Mouse (Mus musculus) kidney, adult 2 months (tissue): ENCODE measurements around the gene Slc9a2.

Experiments used
- CTCF ChIP-seq: fragments of 200-500 bp; conservative IDR thresholded peaks from 2 replicates; pipeline ENCODE4 v1.5.1; 2011; ENCODE audit warnings: low read depth, mild to moderate bottlenecking, control low read depth, low read length, moderate library complexity, mixed read lengths; ENCODE audit not compliant: insufficient read depth, insufficient read length
- POLR2A ChIP-seq: fragments of 200-500 bp; IDR thresholded peaks from one replicate; pipeline ENCODE4 v1.6.1; 2011; ENCODE audit warnings: low read depth, low read length, control low read depth

DNA sequence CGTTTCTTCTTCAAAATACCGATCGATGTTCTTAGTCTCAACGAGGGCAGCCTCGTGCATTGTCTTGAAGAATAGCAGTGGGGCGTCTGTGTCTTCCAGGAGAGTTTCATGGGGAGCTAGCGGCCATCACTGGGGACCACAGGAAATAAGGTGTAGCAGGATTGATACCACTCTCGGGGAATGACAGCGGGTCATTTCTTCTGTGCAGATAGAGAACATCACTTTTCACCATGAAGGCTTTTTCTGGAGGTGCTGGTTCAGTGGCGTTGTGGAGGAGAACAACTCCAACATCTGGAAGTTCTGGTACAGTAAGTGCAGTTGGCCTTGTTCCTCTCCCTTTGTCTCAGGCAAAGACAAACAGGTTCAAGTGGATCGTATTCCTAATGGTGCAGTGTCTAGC, 125.5 kb downstream of the Slc9a2 start:
- TF ChIP-seq POLR2A (no peak), CTCF (no peak)
